Mouse (Mus musculus) forebrain, embryonic 15.5 days (tissue): ENCODE data around the gene Adam20. TPM values are rescaled to one million over a fixed set of nuclear protein-coding genes. Genes with fewer than 3 reads are reported as not detected.
"Not testable (repeated sequence)": the region's sequence is repeated elsewhere in the genome, so short reads cannot be mapped to it uniquely, and the experiment has no call there.

Source experiments
- ATAC-seq: fragments of 200-750 bp; cut with Nextera tagmentation; replicated peaks from 2 replicates; pipeline ENCODE4 v1.8.0; 2017; ENCODE audit warnings: mild to moderate bottlenecking, moderate TSS enrichment, moderate library complexity
- H3K27ac ChIP-seq: fragments of 300-500 bp; sonication (generic); replicated peaks from 2 replicates; pipeline ENCODE4 v1.5.1; 2015; ENCODE audit warnings: mild to moderate bottlenecking, inconsistent platforms
- H3K27me3 ChIP-seq: fragments of 300-500 bp; sonication (generic); 2 replicates; pipeline ENCODE4 v1.6.1; 2015; ENCODE audit warnings: inconsistent platforms
- H3K36me3 ChIP-seq: fragments of 300-500 bp; sonication (generic); 2 replicates; pipeline ENCODE4 v1.6.1; 2015; ENCODE audit warnings: mild to moderate bottlenecking, inconsistent platforms
- H3K4me1 ChIP-seq: fragments of 300-500 bp; sonication (generic); 2 replicates; pipeline ENCODE4 v1.6.1; 2015; ENCODE audit warnings: inconsistent platforms
- H3K4me2 ChIP-seq: fragments of 300-500 bp; sonication (generic); replicated peaks from 2 replicates; pipeline ENCODE4 v1.6.1; 2015; ENCODE audit warnings: mild to moderate bottlenecking, inconsistent platforms
- H3K4me3 ChIP-seq: fragments of 300-500 bp; sonication (generic); 2 replicates; pipeline ENCODE4 v1.5.1; 2015; ENCODE audit warnings: mild to moderate bottlenecking, inconsistent platforms
- H3K9ac ChIP-seq: fragments of 300-500 bp; sonication (generic); replicated peaks from 2 replicates; pipeline ENCODE4 v1.6.1; 2015; ENCODE audit warnings: mild to moderate bottlenecking, inconsistent platforms
- H3K9me3 ChIP-seq: fragments of 300-500 bp; sonication (generic); 2 replicates; pipeline ENCODE4 v1.6.1; 2016; ENCODE audit warnings: inconsistent platforms
- WGBS: fragments of 180-500 bp; shearing (Covaris S2); methylation state at CpG from one replicate; pipeline ENCODE4 v1.1.7; 2015; ENCODE audit warnings: mixed read lengths; 5-methylcytosine and 5-hydroxymethylcytosine counted together
- polyA plus RNA-seq: library from polyadenylated mRNA; unstranded; fragments of >200 nt; fragmentation: Nextera tagmentation; extraction: Ambion mirVana; gene quantifications from 2 replicates; pipeline ENCODE4 v1.2.1, GENCODE M21; 2015

Adam20 gene
- not detected in 2 replicates for polyA plus RNA-seq

GRCm38 (mm10) chr8:40792973-40793372 lies at the start of gene Adam20:
TSS of gene Adam20 (plus strand) at chr8:40793273.
- WGBS = 85% methylated on average over 1 of the region's 1 CpGs
- H3K27ac ChIP-seq, H3K36me3 ChIP-seq, H3K4me2 ChIP-seq, H3K27me3 ChIP-seq, H3K4me1 ChIP-seq, ATAC-seq, H3K9me3 ChIP-seq, H3K9ac ChIP-seq, H3K4me3 ChIP-seq: not testable (repeated sequence)

DNA sequence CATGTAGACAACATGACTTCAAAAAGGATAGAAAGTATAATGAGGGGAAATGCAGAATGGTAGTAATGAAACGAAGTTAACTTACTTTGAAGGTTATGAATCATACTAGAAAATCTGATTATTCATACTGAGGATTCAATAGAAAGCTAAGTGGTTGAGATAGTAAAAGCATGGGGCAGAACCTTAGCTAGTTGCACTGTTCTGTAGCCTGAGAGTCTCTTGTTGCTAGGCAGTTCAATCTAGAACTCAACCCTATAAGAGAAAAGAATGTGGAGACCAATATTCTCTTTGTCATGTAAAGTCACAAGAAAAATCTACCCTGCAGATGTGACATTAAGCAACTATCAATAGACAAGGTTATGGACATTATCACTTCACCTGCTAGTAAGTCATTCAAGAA lies 41.2 kb upstream of the Adam20 start, which contains the start of gene Adam25:
Gene Adam25 (plus strand): TSS at position 301 of the 400 bp plus-strand sequence.
- not testable (repeated sequence) for ATAC-seq, H3K36me3 ChIP-seq, H3K9me3 ChIP-seq, H3K4me3 ChIP-seq, H3K4me1 ChIP-seq, H3K27me3 ChIP-seq, H3K9ac ChIP-seq, H3K4me2 ChIP-seq, H3K27ac ChIP-seq
- WGBS = 65% methylated on average over 1 of the region's 1 CpGs

GRCm38 (mm10) chr8:40783320-40783719 lies 9.8 kb upstream of the Adam20 start:
- H3K9ac ChIP-seq = no peak overlapping the region
- no peaks in the 10 kb centered on the region for H3K36me3 ChIP-seq
- H3K4me2 ChIP-seq = no peak overlapping the region
- no peak overlapping the region for H3K27ac ChIP-seq
- H3K4me1 ChIP-seq = no peaks in the 10 kb centered on the region
- H3K27me3 ChIP-seq = no peaks in the 10 kb centered on the region
- H3K4me3 ChIP-seq = no peak overlapping the region
- ATAC-seq = no peak
- no peaks in the 10 kb centered on the region for H3K9me3 ChIP-seq

- 89% methylated on average over 2 of the region's 2 CpGs for WGBS
Measured at GRCm38 (mm10) chr8:40803379-40804079, 10.5 kb downstream of the Adam20 start.

More at GRCm38 (mm10) chr8:40803379-40804079, 10.5 kb downstream of the Adam20 start:
- Histone ChIP-seq H3K27ac (no peak overlapping the region), H3K9me3 (no peaks in the 10 kb centered on the region), H3K27me3 (no peaks in the 10 kb centered on the region), H3K9ac (no peak overlapping the region), H3K4me2 (no peak overlapping the region), H3K4me1 (no peaks in the 10 kb centered on the region), H3K36me3 (no peaks in the 10 kb centered on the region), H3K4me3 (no peak overlapping the region)
- ATAC-seq = no peak

Other genes starting within 250 kb of the Adam20 start
- gene Adam24, start 118.2 kb upstream of the Adam20 start, polyA plus RNA-seq = not detected in 2 replicates
- gene Adam25, start 41.1 kb upstream of the Adam20 start, polyA plus RNA-seq = not detected in 2 replicates
- gene Adam39, start 29.7 kb downstream of the Adam20 start, polyA plus RNA-seq = not detected in 2 replicates